Mouse (Mus musculus): ENCODE measurements around the gene Hist3h2ba. TPM values are rescaled to one million over a fixed set of nuclear protein-coding genes. Genes with fewer than 3 reads are reported as not detected.

The Hist3h2ba gene
- polyA plus RNA-seq, 1 experiment from 2014 or later = 6.3 TPM

GRCm38 (mm10) chr11:58993091-58993670, 44.5 kb downstream of the Hist3h2ba start:
- Histone ChIP-seq H3K4me2 (no peak overlapping the region), H3K4me1 (replicated peaks; ENCODE audit: control insufficient read depth, insufficient read depth, low read length) (peaks cover 25% of the 10 kb centered on the region), H3K4me3 (ENCODE audit: low read depth, low read length) (no peak overlapping the region), H3K9me3 (ENCODE audit: control insufficient read depth, low read length) (no peaks in the 10 kb centered on the region), H3K27ac (ENCODE audit: low read depth, low read length) (no peak overlapping the region), H3K36me3 (ENCODE audit: control insufficient read depth, insufficient read depth, low read length) (peaks cover 7% of the 10 kb centered on the region), H3K9ac (ENCODE audit: low read depth, low read length) (no peak overlapping the region), H3K27me3 (replicated peaks; ENCODE audit: control insufficient read depth, insufficient read depth, low read length) (peaks cover 13% of the 10 kb centered on the region)
- ATAC-seq (replicated peaks; ENCODE audit: low FRiP score) = no peak
- WGBS = 57% methylated on average over 6 of the region's 6 CpGs
- DNase-seq (ENCODE audit: low spot score) = no peak

GRCm38 (mm10) chr11:58994337-58994826, 45.7 kb downstream of the Hist3h2ba start:
- no peak overlapping the region for H3K27ac ChIP-seq (ENCODE audit: low read depth, low read length)
- WGBS = 2% methylated on average over 35 of the region's 35 CpGs
- DNase-seq (ENCODE audit: low spot score) = peak; percentile 68

DNA sequence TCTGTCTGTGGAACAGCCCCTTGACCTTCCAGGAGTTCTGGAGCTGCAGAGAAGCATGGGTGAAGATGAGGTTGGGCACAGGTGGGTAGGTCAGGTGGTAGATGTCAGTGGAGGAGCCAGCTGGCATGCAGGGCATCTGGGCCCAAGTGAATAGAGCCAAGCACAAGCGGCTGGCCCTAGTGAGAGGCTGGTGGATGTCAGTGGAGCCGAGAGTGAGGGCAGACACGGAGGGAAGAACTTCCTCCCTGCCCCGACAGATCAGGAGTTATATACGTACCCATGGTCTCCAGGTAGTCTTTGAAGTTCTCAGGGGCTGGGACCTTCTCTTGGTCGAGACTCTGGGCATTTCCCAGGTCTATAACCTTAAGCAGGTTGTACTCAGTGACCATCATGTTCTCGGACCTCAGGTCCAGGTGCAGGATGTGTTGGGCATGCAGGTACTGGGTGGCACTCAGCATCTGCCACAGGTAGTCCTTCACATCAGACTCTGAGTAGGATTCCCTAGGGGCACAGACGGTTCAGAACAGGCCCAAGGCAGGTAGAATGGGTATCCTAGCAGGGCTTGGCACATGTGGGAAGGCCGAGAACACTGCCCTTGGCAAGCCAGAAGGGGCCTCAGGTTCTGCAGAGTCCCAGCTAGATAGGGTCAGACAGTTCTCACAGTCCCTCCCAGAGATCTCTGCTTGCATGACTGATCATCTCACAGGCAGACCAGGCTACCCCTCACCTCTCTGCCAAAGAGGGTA, 46.5 kb downstream of the Hist3h2ba start:
- Histone ChIP-seq H3K9me3 (ENCODE audit: control insufficient read depth, low read length) (no peaks in the 10 kb centered on the region), H3K4me2 (peak overlapping the region; percentile 82), H3K4me1 (replicated peaks; ENCODE audit: control insufficient read depth, insufficient read depth, low read length) (peaks cover 25% of the 10 kb centered on the region), H3K9ac (ENCODE audit: low read depth, low read length) (no peak overlapping the region), H3K4me3 (ENCODE audit: low read depth, low read length) (peak overlapping the region; percentile 47; the same call in 1 of the 2 replicates), H3K36me3 (ENCODE audit: control insufficient read depth, insufficient read depth, low read length) (no peaks in the 10 kb centered on the region), H3K27ac (ENCODE audit: low read depth, low read length) (no peak overlapping the region), H3K27me3 (replicated peaks; ENCODE audit: control insufficient read depth, insufficient read depth, low read length) (peaks cover 13% of the 10 kb centered on the region)
- DNase-seq (ENCODE audit: low spot score) (no peak), ATAC-seq (replicated peaks; ENCODE audit: low FRiP score) (no peak)
- 69% methylated on average over 9 of the region's 9 CpGs for WGBS

More at GRCm38 (mm10) chr11:58994337-58994826, 45.7 kb downstream of the Hist3h2ba start:
- Histone ChIP-seq H3K4me2 (peak overlapping the region; percentile 82), H3K27me3 (replicated peaks; ENCODE audit: control insufficient read depth, insufficient read depth, low read length) (peaks cover 13% of the 10 kb centered on the region), H3K4me3 (ENCODE audit: low read depth, low read length) (peak overlapping the region; percentile 47), H3K9ac (ENCODE audit: low read depth, low read length) (no peak overlapping the region), H3K36me3 (ENCODE audit: control insufficient read depth, insufficient read depth, low read length) (peaks cover 2% of the 10 kb centered on the region), H3K4me1 (replicated peaks; ENCODE audit: control insufficient read depth, insufficient read depth, low read length) (peaks cover 25% of the 10 kb centered on the region), H3K9me3 (ENCODE audit: control insufficient read depth, low read length) (no peaks in the 10 kb centered on the region)
- peak; percentile 84 for ATAC-seq (replicated peaks; ENCODE audit: low FRiP score)

- 24% methylated on average over 12 of the region's 12 CpGs for WGBS
- H3K9ac ChIP-seq (ENCODE audit: low read depth, low read length) = no peak overlapping the region
- no peak overlapping the region for H3K27ac ChIP-seq (ENCODE audit: low read depth, low read length)
- H3K27me3 ChIP-seq (replicated peaks; ENCODE audit: control insufficient read depth, insufficient read depth, low read length) = peaks cover 13% of the 10 kb centered on the region
- H3K4me1 ChIP-seq (replicated peaks; ENCODE audit: control insufficient read depth, insufficient read depth, low read length) = peaks cover 22% of the 10 kb centered on the region
- H3K9me3 ChIP-seq (ENCODE audit: control insufficient read depth, low read length) = no peaks in the 10 kb centered on the region
- ATAC-seq (replicated peaks; ENCODE audit: low FRiP score) = no peak
- no peak for DNase-seq (ENCODE audit: low spot score)
- peak overlapping the region; percentile 28 for H3K4me2 ChIP-seq
- no peak overlapping the region for H3K4me3 ChIP-seq (ENCODE audit: low read depth, low read length)
- no peaks in the 10 kb centered on the region for H3K36me3 ChIP-seq (ENCODE audit: control insufficient read depth, insufficient read depth, low read length)
Measured at GRCm38 (mm10) chr11:58995807-58996370, 47.2 kb downstream of the Hist3h2ba start.

DNA sequence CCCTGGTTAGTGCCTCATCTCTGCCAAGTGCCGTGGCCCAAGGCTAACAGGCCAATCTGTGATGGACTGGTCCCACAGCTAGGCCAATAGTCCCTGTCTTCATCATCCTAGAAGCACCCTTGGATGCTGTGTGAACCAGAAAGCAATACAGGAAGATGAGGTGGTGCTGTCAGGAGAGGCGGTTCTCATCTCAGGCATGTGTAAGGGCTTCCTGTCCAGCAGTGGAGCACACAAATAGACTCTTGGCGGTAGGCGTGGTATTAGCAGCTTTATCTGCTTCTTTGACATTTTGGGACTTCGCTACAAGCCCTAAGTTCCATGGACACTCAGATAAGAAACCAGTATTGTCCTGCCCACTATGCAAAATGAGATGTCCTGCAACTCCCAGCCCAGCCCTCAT, 48.8 kb downstream of the Hist3h2ba start:
- DNase-seq (ENCODE audit: low spot score) (no peak), ATAC-seq (replicated peaks; ENCODE audit: low FRiP score) (no peak)
- Histone ChIP-seq H3K4me3 (ENCODE audit: low read depth, low read length) (no peak overlapping the region), H3K27ac (ENCODE audit: low read depth, low read length) (no peak overlapping the region), H3K9me3 (ENCODE audit: control insufficient read depth, low read length) (no peaks in the 10 kb centered on the region), H3K4me1 (replicated peaks; ENCODE audit: control insufficient read depth, insufficient read depth, low read length) (peaks cover 22% of the 10 kb centered on the region), H3K36me3 (ENCODE audit: control insufficient read depth, insufficient read depth, low read length) (no peaks in the 10 kb centered on the region), H3K4me2 (no peak overlapping the region), H3K9ac (ENCODE audit: low read depth, low read length) (no peak overlapping the region), H3K27me3 (replicated peaks; ENCODE audit: control insufficient read depth, insufficient read depth, low read length) (peaks cover 13% of the 10 kb centered on the region)
- 57% methylated on average over 5 of the region's 5 CpGs for WGBS

Small RNA genes within 50 kb of the gene (microRNA-seq; reads per million reads assigned to microRNA genes)
- gene Gm44313 (ENCODE audit: borderline number of aligned reads) = 2.8 reads per million

Other genes with a start within 250 kb of the Hist3h2ba start
- not detected in 2 replicates for gene Olfr319, start 249.8 kb upstream of the Hist3h2ba start, polyA plus RNA-seq (2014; fragmentation: Nextera tagmentation; extraction: Ambion mirVana)
- gene Olfr318, start 224.9 kb upstream of the Hist3h2ba start, polyA plus RNA-seq (2014; fragmentation: Nextera tagmentation; extraction: Ambion mirVana) = not detected in 2 replicates
- gene Olfr317, start 209.7 kb upstream of the Hist3h2ba start, polyA plus RNA-seq (2014; fragmentation: Nextera tagmentation; extraction: Ambion mirVana) = not detected in 2 replicates
- gene Olfr316, start 196.2 kb upstream of the Hist3h2ba start, polyA plus RNA-seq (2014; fragmentation: Nextera tagmentation; extraction: Ambion mirVana) = not detected in 2 replicates
- not detected in 2 replicates for gene Olfr315, start 175.7 kb upstream of the Hist3h2ba start, polyA plus RNA-seq (2014; fragmentation: Nextera tagmentation; extraction: Ambion mirVana)
- not detected in 2 replicates for gene Olfr314, start 166.0 kb upstream of the Hist3h2ba start, polyA plus RNA-seq (2014; fragmentation: Nextera tagmentation; extraction: Ambion mirVana)
- 0.70 and 0.86 TPM in 2 replicates for gene Fam183b, start 147.0 kb upstream of the Hist3h2ba start, polyA plus RNA-seq (2014; fragmentation: Nextera tagmentation; extraction: Ambion mirVana)
- not detected in 2 replicates for gene Olfr313, start 133.9 kb upstream of the Hist3h2ba start, polyA plus RNA-seq (2014; fragmentation: Nextera tagmentation; extraction: Ambion mirVana)
- gene Olfr312, start 119.7 kb upstream of the Hist3h2ba start, polyA plus RNA-seq (2014; fragmentation: Nextera tagmentation; extraction: Ambion mirVana) = not detected in 2 replicates
- gene Olfr311, start 109.7 kb upstream of the Hist3h2ba start, polyA plus RNA-seq (2014; fragmentation: Nextera tagmentation; extraction: Ambion mirVana) = not detected in 2 replicates
- 4.3 and 5.2 TPM in 2 replicates for gene Gm12258, start 101.8 kb upstream of the Hist3h2ba start, polyA plus RNA-seq (2014; fragmentation: Nextera tagmentation; extraction: Ambion mirVana)
- 5.0 and 5.6 TPM in 2 replicates for gene 2810021J22Rik, start 81.7 kb upstream of the Hist3h2ba start, polyA plus RNA-seq (2014; fragmentation: Nextera tagmentation; extraction: Ambion mirVana)
- gene Zfp39, start 44.7 kb upstream of the Hist3h2ba start, polyA plus RNA-seq (2014; fragmentation: Nextera tagmentation; extraction: Ambion mirVana) = 10.2 and 11.8 TPM in 2 replicates
- gene Btnl10, start 31.0 kb upstream of the Hist3h2ba start, polyA plus RNA-seq (2014; fragmentation: Nextera tagmentation; extraction: Ambion mirVana) = 4.0 and 5.0 TPM in 2 replicates
- 229 and 240 TPM in 2 replicates for gene Rnf187, start 10.0 kb upstream of the Hist3h2ba start, polyA plus RNA-seq (2014; fragmentation: Nextera tagmentation; extraction: Ambion mirVana)
- gene Hist3h2a, start 5.8 kb downstream of the Hist3h2ba start, polyA plus RNA-seq (2014; fragmentation: Nextera tagmentation; extraction: Ambion mirVana) = 12.0 and 14.5 TPM in 2 replicates
- 0.23 and 0.38 TPM in 2 replicates for gene Trim17, start 5.8 kb downstream of the Hist3h2ba start, polyA plus RNA-seq (2014; fragmentation: Nextera tagmentation; extraction: Ambion mirVana)
- 17.3 and 17.8 TPM in 2 replicates for gene Trim11, start 29.2 kb downstream of the Hist3h2ba start, polyA plus RNA-seq (2014; fragmentation: Nextera tagmentation; extraction: Ambion mirVana)
- gene Obscn, start 187.5 kb downstream of the Hist3h2ba start, polyA plus RNA-seq (2014; fragmentation: Nextera tagmentation; extraction: Ambion mirVana) = 0.64 and 1.2 TPM in 2 replicates
- 6.8 and 6.9 TPM in 2 replicates for gene Iba57, start 214.8 kb downstream of the Hist3h2ba start, polyA plus RNA-seq (2014; fragmentation: Nextera tagmentation; extraction: Ambion mirVana)
- gene Gjc2, start 234.3 kb downstream of the Hist3h2ba start, polyA plus RNA-seq (2014; fragmentation: Nextera tagmentation; extraction: Ambion mirVana) = 0.07 TPM in 1 of 2 replicates, not detected in the other
- 131 and 134 TPM in 2 replicates for gene Guk1, start 243.3 kb downstream of the Hist3h2ba start, polyA plus RNA-seq (2014; fragmentation: Nextera tagmentation; extraction: Ambion mirVana)

Data from liver, embryonic 11.5 days (tissue).